Mouse (Mus musculus): ENCODE data around the gene Rftn1. TPM values are rescaled to one million over a fixed set of nuclear protein-coding genes. Genes with fewer than 3 reads are reported as not detected.
"Not testable (repeated sequence)": the region's sequence is repeated elsewhere in the genome, so short reads cannot be mapped to it uniquely, and the experiment has no call there.

The Rftn1 gene
- polyA plus RNA-seq, 1 experiment from 2014 or later, result 14.3 TPM

DNA sequence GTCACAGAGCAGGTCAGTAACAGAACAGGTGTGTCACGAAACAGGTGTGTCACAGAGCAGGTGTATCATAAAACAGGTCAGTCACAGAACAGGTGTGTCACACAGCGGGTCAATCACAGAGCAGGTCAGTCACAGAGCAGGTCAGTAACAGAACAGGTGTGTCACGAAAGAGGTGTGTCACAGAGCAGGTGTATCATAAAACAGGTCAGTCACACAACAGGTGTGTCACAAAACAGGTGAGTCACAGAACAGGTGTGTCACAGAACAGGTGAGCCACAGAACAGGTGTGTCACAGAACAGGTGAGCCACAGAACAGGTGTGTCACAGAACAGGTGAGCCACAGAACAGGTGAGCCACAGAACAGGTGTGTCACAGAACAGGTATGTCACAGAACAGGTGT, 74.8 kb downstream of the Rftn1 start:
- not testable (repeated sequence) for H3K27ac ChIP-seq; H3K36me3 ChIP-seq; H3K9ac ChIP-seq; H3K4me1 ChIP-seq; ATAC-seq (ENCODE audit: low FRiP score, low read depth); H3K27me3 ChIP-seq (replicated peaks); H3K9me3 ChIP-seq; H3K4me2 ChIP-seq (replicated peaks); H3K4me3 ChIP-seq
- 95% methylated on average over 3 of the region's 3 CpGs for WGBS

DNA sequence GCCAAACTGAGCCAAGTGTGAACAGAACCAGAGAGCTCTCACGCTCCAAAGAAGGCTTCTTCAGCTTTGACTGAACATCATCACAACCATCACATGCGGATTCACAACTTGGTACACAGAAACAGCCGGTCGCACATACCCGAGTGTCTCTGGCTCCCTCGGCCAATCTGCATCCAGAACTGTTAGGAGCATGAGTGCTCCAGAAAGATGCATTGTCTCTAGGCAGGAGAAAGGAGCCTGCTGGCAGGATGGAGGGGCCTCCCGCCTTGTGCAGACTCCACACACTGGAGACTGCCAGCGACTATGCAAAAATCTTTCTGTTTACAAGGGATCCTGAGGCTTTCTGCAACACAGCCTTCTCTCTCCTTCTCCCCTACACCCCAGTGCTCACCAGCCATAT, 75.8 kb downstream of the Rftn1 start:
- no peaks in the 10 kb centered on the region for H3K27me3 ChIP-seq (replicated peaks)
- H3K9me3 ChIP-seq, result no peaks in the 10 kb centered on the region
- 90% methylated on average over 8 of the region's 8 CpGs for WGBS
- H3K9ac ChIP-seq, result no peak overlapping the region
- H3K4me3 ChIP-seq, result no peak overlapping the region
- no peak for ATAC-seq (ENCODE audit: low FRiP score, low read depth)
- H3K27ac ChIP-seq, result no peak overlapping the region
- no peak overlapping the region for H3K4me2 ChIP-seq (replicated peaks)
- H3K36me3 ChIP-seq, result no peaks in the 10 kb centered on the region
- H3K4me1 ChIP-seq, result no peaks in the 10 kb centered on the region

DNA sequence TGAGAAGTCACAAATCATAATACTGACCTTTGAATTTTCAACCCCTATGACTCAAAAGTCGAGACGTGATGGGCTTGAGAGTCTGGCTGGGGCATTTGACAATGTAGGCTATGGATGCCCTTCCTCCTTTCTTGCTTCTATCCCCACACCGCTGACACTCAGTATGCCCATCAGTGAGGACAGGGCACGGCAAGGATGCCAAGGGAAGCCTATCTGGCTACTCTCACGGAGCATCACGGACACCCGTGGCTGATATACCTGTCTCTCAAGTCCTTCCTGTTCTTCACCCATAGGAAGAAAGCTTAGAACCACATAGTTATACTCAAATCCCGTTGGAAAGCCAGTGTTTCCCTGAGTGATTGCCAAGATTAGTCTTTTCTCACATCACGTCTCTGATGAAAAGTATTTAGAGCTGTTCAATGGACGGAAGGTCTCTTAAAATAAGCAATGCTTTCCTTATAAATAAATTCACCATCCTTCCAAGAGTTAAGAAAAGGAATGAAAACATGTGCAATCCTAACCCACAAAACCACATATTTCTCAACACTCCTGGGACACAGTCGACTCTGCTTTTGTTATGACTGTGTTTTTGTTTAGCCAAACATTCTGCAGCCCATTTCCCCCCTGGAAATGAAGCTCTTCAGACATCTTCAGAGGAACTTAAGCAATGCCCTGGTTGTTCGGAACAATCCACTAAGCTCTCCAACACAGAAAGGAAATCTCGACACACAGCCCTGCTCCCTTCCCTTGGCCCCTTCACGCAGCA, 79.6 kb downstream of the Rftn1 start:
- Histone ChIP-seq H3K9me3 (no peaks in the 10 kb centered on the region), H3K27me3 (replicated peaks) (no peaks in the 10 kb centered on the region), H3K4me3 (no peak overlapping the region), H3K4me1 (no peaks in the 10 kb centered on the region), H3K36me3 (no peaks in the 10 kb centered on the region), H3K9ac (no peak overlapping the region), H3K4me2 (replicated peaks) (no peak overlapping the region), H3K27ac (no peak overlapping the region)
- no peak for ATAC-seq (ENCODE audit: low FRiP score, low read depth)
- WGBS, result 76% methylated on average over 14 of the region's 14 CpGs

DNA sequence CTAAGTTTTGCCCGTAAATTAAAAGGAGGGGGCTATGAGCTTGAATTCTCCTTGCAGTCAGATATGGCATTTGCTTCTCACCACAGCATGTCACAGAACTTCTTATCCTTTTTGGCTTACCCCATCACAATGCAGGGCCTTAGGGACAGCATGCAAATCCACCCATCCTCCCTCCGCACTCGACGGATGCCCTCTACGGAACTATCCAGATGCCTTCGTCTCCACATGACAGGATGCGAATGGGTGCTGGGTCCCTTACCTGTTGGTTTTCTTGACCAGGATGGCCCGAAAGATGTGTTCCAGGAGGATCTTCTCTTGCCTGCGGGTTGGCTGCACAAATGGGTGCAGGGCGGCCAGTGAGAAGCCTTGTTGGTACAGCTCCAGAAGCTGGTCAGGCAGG, 83.7 kb downstream of the Rftn1 start:
- H3K27ac ChIP-seq, result no peak overlapping the region
- no peaks in the 10 kb centered on the region for H3K27me3 ChIP-seq (replicated peaks)
- H3K9me3 ChIP-seq, result no peaks in the 10 kb centered on the region
- H3K9ac ChIP-seq, result no peak overlapping the region
- H3K4me2 ChIP-seq (replicated peaks), result no peak overlapping the region
- H3K36me3 ChIP-seq, result no peaks in the 10 kb centered on the region
- WGBS, result 94% methylated on average over 10 of the region's 10 CpGs
- no peak for ATAC-seq (ENCODE audit: low FRiP score, low read depth)
- no peak overlapping the region for H3K4me3 ChIP-seq
- no peaks in the 10 kb centered on the region for H3K4me1 ChIP-seq

DNA sequence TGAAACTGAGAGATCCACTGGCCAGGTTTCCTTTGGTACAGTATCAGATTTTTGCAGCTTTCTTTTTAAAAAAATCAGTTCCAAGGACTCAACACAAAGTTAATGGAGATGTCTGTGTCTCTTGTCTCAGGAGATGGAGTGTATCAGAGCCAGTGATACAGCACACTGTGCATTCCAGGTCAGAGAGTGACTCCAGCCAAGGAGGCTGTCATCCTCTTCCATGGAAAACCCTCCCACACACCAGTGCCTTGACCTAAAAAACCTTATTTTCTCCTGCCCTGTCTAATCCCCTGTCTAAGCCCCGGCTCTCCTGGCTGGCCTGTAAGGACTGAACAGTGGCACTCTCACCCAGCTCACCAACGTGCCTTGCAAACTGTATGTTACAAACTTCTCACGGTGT, 86.3 kb downstream of the Rftn1 start:
- ATAC-seq (ENCODE audit: low FRiP score, low read depth), result no peak
- H3K4me2 ChIP-seq (replicated peaks), result no peak overlapping the region
- no peak overlapping the region for H3K27ac ChIP-seq
- H3K9me3 ChIP-seq, result no peaks in the 10 kb centered on the region
- WGBS, result 90% methylated on average over 3 of the region's 3 CpGs
- no peaks in the 10 kb centered on the region for H3K36me3 ChIP-seq
- H3K9ac ChIP-seq, result no peak overlapping the region
- H3K27me3 ChIP-seq (replicated peaks), result no peaks in the 10 kb centered on the region
- peaks cover 9% of the 10 kb centered on the region for H3K4me1 ChIP-seq
- H3K4me3 ChIP-seq, result no peak overlapping the region

DNA sequence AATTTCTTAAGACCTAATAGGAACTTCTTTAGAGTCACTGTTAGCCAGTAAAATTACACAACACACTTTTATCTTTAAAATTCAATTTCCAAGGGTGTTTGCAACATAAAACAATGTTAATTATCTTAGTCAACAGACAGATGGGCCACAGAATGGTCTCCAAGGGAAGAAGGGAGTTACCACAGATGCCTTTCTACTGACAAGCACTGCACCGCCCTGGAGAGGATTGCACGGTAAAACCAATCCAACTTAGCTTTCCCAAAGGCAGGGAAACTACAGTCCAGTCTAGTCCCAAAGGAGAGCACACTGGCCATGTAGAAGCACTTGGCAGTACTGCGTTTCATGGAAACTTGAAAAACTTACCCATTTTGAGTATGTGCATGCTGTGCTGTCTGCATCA, 89.1 kb downstream of the Rftn1 start:
- no peaks in the 10 kb centered on the region for H3K27me3 ChIP-seq (replicated peaks)
- ATAC-seq (ENCODE audit: low FRiP score, low read depth), result no peak
- 93% methylated on average over 3 of the region's 3 CpGs for WGBS

DNA sequence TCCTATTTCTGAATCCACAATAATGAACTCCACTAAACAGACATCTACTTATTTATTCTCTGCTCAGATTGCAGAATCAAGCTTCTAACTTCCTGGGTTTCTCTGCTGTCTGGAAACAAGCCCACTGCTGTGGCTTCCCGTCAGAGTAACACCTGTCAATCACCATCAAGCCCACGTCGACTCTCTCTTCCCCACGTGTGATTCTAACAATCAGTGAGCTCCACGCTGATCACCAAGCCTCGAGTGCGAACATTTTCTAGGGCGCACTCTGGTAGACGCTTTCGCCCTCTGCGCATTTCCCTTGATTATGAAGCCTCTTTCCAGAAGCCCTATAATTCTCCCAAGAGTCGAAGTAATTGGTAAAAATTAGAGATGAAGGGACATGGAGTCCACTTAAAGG, 90.4 kb downstream of the Rftn1 start:
- Histone ChIP-seq H3K36me3 (no peaks in the 10 kb centered on the region), H3K4me3 (no peak overlapping the region), H3K27me3 (replicated peaks) (no peaks in the 10 kb centered on the region), H3K9ac (no peak overlapping the region), H3K4me1 (peaks cover 9% of the 10 kb centered on the region), H3K4me2 (replicated peaks) (0 out of 2 replicates have a peak overlapping the region, but pooled peaks have one; percentile 9), H3K27ac (no peak overlapping the region), H3K9me3 (no peaks in the 10 kb centered on the region)
- no peak for ATAC-seq (ENCODE audit: low FRiP score, low read depth)
- WGBS, result 85% methylated on average over 12 of the region's 12 CpGs

More for the DNA sequence above, 89.1 kb downstream of the Rftn1 start:
- no peaks in the 10 kb centered on the region for H3K9me3 ChIP-seq
- H3K9ac ChIP-seq, result no peak overlapping the region
- no peak overlapping the region for H3K4me2 ChIP-seq (replicated peaks)
- H3K27ac ChIP-seq, result no peak overlapping the region
- no peak overlapping the region for H3K4me3 ChIP-seq
- H3K36me3 ChIP-seq, result no peaks in the 10 kb centered on the region
- H3K4me1 ChIP-seq, result peaks cover 9% of the 10 kb centered on the region

DNA sequence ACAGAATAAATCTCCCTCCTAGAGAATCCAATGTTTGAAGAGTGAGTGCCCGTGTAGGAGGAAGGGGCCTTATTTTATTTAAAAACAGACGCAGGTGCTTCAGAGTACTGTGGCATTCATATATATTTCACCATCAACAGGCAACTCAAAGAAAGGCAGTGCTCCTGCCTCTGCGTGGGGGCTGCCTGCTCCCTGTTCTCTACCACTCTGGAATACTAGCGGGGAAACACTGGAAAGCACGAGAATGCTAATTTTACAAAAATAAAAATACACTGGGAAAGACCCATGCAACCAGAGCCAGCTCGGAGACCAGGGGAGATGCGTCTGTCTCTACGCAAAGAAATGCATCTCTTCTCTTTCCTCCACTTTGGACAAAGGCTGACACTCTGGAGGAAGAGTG, 91.1 kb downstream of the Rftn1 start:
- Histone ChIP-seq H3K27ac (no peak overlapping the region), H3K36me3 (no peaks in the 10 kb centered on the region), H3K27me3 (replicated peaks) (no peaks in the 10 kb centered on the region), H3K9ac (no peak overlapping the region), H3K9me3 (no peaks in the 10 kb centered on the region), H3K4me1 (peaks cover 9% of the 10 kb centered on the region), H3K4me2 (replicated peaks) (no peak overlapping the region), H3K4me3 (no peak overlapping the region)
- 75% methylated on average over 8 of the region's 8 CpGs for WGBS
- ATAC-seq (ENCODE audit: low FRiP score, low read depth), result no peak

DNA sequence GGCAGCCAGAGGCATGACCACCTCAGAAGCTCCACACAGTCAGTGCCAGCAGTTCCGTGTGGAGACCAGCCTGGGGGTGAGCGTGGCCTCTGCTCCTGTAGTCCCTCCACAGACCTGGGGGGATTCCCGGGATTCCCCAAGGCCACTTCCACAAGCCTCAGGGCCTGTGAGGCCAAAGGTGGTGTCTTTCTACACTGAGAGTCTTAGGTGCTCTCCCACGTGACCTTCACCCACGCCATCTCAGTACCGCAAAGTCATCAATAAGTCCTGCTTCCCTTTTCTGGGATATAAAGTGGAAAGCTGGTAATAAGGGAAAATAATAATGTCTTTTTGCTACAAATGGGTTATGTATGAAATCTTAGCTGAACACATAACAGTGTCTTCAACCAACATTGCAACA, 92.2 kb downstream of the Rftn1 start:
- Histone ChIP-seq H3K27ac (no peak overlapping the region), H3K4me3 (no peak overlapping the region), H3K4me2 (replicated peaks) (no peak overlapping the region), H3K27me3 (replicated peaks) (no peaks in the 10 kb centered on the region), H3K9ac (no peak overlapping the region), H3K4me1 (peaks cover 9% of the 10 kb centered on the region), H3K36me3 (no peaks in the 10 kb centered on the region), H3K9me3 (no peaks in the 10 kb centered on the region)
- WGBS, result 82% methylated on average over 6 of the region's 6 CpGs
- ATAC-seq (ENCODE audit: low FRiP score, low read depth), result no peak

DNA sequence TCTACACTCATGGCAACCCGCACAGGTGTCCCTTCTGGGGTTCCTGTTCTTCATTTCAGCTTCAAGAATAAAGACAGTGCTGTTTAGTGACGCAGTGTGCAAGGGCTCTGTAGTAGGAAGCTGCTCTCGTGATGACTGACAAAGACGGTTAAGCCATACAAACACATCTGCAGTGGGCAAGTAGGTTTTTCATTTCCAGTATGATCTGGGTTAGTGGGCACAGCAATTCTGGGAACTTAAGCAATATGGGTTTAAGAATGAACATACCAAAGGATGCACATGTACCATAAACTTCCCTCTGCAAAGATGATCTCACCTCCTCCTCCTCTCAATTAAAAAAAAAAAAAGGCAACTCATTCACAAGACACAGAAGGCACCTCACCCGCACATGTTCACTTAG, 92.6 kb downstream of the Rftn1 start:
- Histone ChIP-seq H3K4me2 (replicated peaks) (no peak overlapping the region), H3K27me3 (replicated peaks) (no peaks in the 10 kb centered on the region), H3K9me3 (no peaks in the 10 kb centered on the region), H3K4me1 (peaks cover 9% of the 10 kb centered on the region), H3K4me3 (no peak overlapping the region), H3K36me3 (no peaks in the 10 kb centered on the region), H3K27ac (no peak overlapping the region), H3K9ac (no peak overlapping the region)
- WGBS, result 90% methylated on average over 5 of the region's 5 CpGs
- ATAC-seq (ENCODE audit: low FRiP score, low read depth), result no peak

DNA sequence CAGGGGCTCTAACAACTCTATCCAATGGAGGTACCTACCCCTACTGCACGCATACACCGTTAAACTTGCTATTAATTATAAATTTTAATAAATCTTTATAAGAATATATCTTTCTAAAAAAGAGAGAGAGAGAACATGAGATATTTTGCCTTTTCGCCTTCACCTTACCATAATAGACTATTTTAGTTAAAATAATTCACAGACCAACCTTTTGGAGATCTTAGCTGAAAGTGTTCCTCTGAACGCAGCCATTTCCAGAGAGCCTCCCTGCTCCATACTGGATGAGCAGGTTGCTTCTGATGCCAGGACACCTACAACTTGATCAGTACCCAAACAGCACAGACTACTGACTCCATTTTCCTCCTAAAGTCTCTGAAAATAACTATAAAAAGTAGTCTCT, 94.2 kb downstream of the Rftn1 start:
- no peaks in the 10 kb centered on the region for H3K27me3 ChIP-seq (replicated peaks)
- WGBS, result 95% methylated on average over 4 of the region's 4 CpGs
- no peaks in the 10 kb centered on the region for H3K9me3 ChIP-seq
- H3K4me3 ChIP-seq, result no peak overlapping the region
- H3K4me2 ChIP-seq (replicated peaks), result no peak overlapping the region
- H3K27ac ChIP-seq, result no peak overlapping the region
- H3K36me3 ChIP-seq, result no peaks in the 10 kb centered on the region
- peaks cover 9% of the 10 kb centered on the region for H3K4me1 ChIP-seq
- no peak overlapping the region for H3K9ac ChIP-seq
- ATAC-seq (ENCODE audit: low FRiP score, low read depth), result no peak

DNA sequence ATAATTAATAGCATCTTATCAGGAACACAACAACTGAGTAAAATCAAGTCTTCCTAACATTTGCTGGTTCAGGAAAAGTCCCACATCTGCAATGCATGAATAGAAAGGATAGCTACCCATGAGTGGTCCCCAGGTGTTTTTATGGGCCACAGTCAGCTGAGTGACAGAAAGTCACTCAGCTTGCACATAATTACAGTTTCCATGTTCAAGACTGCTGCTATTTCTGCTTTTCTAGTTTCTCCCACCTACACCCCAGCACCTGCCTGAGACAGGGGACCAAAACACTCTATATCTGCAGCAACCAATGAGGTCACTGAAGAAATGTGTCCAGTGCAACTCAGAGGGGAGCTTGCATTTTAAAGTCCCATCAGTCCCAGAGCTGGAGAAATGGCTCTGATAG, 95.9 kb downstream of the Rftn1 start:
- H3K9me3 ChIP-seq, result no peaks in the 10 kb centered on the region
- ATAC-seq (ENCODE audit: low FRiP score, low read depth), result no peak
- H3K27ac ChIP-seq, result no peak overlapping the region
- H3K9ac ChIP-seq, result no peak overlapping the region
- no peak overlapping the region for H3K4me3 ChIP-seq
- peaks cover 3% of the 10 kb centered on the region; the same call in 1 of the 2 replicates for H3K4me1 ChIP-seq
- H3K4me2 ChIP-seq (replicated peaks), result no peak overlapping the region
- H3K27me3 ChIP-seq (replicated peaks), result no peaks in the 10 kb centered on the region
- no peaks in the 10 kb centered on the region for H3K36me3 ChIP-seq

DNA sequence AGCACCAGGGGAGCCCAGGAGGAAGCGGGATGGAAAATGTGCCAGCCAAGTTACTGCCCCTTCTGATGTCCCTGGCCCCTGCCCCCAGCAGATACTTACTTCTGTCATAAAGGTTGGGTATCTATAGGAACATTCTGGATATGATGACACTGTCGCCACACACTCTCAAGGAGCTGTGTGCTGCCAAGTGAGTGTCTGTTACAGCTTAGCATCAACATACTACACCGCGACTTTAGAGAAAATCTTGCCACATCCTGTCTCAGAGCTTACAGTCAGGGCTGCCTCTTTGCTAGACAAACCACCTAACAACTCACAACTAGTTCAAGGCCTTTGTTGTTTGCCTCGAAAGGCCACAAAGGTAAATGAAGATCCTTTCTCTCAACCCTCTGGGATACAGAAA, 96.4 kb downstream of the Rftn1 start:
- ATAC-seq (ENCODE audit: low FRiP score, low read depth), result no peak

More for the DNA sequence above, 96.4 kb downstream of the Rftn1 start:
- Histone ChIP-seq H3K9me3 (no peaks in the 10 kb centered on the region), H3K4me1 (no peaks in the 10 kb centered on the region), H3K27me3 (replicated peaks) (no peaks in the 10 kb centered on the region), H3K27ac (no peak overlapping the region), H3K36me3 (no peaks in the 10 kb centered on the region), H3K4me2 (replicated peaks) (no peak overlapping the region), H3K9ac (no peak overlapping the region), H3K4me3 (no peak overlapping the region)
- 85% methylated on average over 5 of the region's 5 CpGs for WGBS

All from neural tube, embryonic 12.5 days (tissue).